Mouse (Mus musculus) heart, adult 2 months (tissue): ENCODE measurements around the gene Trpv3.

Experiments used
- CTCF ChIP-seq: fragments of 200-600 bp; IDR thresholded peaks from 2 replicates; pipeline ENCODE4 v1.8.1; 2022; ENCODE audit warnings: antibody characterized with exemption, mild to moderate bottlenecking, moderate library complexity
- POLR2A ChIP-seq: fragments of 200-500 bp; IDR thresholded peaks from 2 replicates; pipeline ENCODE4 v1.6.1; 2011; ENCODE audit warnings: mild to moderate bottlenecking, low read depth, low read length, control low read depth; ENCODE audit not compliant: insufficient read depth

DNA sequence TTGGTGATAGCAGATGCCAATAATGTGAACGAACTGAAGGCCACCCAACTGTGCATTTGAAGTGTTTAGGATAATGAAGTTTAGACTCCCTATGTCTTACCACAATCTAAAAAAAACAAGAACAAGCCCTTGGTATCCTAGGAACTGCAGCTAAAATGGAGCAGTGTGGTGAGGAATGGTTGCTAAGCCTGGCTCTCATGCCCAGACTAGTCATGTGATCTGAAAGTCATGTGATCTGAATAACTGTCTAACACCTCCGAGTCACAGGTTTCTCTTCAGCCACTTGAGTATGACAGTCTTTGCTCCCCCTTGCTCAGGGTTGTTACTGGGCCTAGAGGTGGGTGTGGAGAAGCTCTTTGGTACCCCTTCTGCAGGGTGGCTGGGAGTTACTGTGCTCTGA lies 34.7 kb upstream of the Trpv3 start:
- TF ChIP-seq CTCF (no peak), POLR2A (no peak)
